Mouse (Mus musculus) ES-Bruce4 (cell line): ENCODE results near the gene Cap2.

ENCODE experiments used
- CTCF ChIP-seq: IDR thresholded peaks from one replicate; pipeline ENCODE4 v1.8.1; 2011; ENCODE audit warnings: low read depth, low read length
- EP300 ChIP-seq: IDR thresholded peaks from 2 replicates; pipeline ENCODE4 v1.6.1; 2011; ENCODE audit warnings: low read depth, low read length; ENCODE audit not compliant: insufficient read depth
- POLR2A ChIP-seq: IDR thresholded peaks from one replicate; pipeline ENCODE4 v1.8.1; 2011; ENCODE audit warnings: low read length; ENCODE audit not compliant: insufficient read depth

DNA sequence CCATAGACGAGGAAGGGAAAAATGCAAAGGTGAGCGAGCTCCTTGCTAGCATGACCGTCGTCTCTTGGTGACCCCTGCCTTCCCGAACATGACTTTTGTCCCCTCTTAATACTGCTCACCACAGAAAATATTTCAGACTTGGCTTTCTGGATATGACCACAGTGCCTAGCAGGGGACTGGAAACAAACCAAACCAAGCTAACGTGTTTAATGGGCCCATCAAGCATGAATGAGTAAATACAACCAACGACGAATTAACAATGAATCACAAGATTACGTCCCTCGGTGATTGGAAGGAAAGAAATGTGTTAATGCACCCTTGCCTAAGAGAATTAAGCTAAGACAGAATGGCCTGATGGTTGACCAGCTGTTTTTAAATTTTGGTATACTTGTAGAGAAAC lies 13.9 kb downstream of the Cap2 start:
- TF ChIP-seq EP300, result no peak
- no peak for TF ChIP-seq CTCF
- TF ChIP-seq POLR2A, result no peak
